Mouse (Mus musculus): ENCODE results near the gene Glod4.

DNA sequence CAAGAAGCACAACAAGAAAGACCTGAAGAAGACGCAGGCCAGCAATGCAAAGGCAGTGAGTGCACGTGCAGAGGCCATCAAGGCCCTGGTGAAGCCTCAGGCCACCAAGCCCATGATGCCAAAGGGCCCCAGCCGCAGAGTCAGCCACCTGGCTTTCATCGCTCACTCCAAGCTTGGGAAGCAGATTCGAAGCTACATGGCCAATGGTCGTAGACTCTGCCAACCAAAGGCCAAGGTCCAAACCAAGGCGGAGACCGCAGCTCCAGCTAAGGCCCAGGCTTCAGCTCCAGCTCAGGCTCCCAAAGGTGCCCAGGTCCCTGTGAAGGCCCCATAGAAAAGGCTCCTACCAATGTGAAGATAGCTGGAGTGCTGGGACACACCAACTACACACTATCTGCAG lies 99.1 kb downstream of the Glod4 start:
- TF ChIP-seq CHD2 (IDR thresholded peaks at IDR 0.05; ENCODE audit: low read length) (no peak), POLR2A (IDR thresholded peaks at IDR 0.05; ENCODE audit: low read depth, low read length) (no peak), CTCF (conservative IDR thresholded peaks at IDR 0.05 in 1 of 2, IDR thresholded peaks at IDR 0.05 in 1 of 2; ENCODE audit: low read depth in 2 of 2, low read length in 2 of 2) (no peak)

Measured in CH12.LX (cell line).